Comparison of ENCODE assay signal across 16 mouse cellular contexts in the genomic region with DNA sequence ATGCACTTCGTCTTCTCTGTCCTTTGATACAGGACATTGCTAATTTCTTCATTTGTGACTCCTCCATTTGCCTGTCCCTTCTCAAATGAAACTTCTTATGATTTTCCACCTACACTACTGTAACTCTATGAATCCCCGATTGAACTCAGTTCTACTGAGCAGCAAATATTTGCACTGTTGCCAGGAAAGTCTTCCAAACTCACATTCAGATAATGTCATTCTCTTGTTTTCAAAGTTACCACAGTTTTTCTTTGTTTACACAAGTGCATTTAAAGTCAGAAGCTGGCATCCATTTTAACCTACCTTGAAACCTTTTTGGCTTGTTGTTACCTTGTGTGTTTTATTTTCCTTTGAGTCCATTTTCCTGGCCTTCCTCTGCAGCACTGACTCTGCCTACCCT.
DNase-seq lines count a peak whose midpoint lies in the region; ATAC-seq and TF ChIP-seq lines count a peak whose summit lies in the region.
"Had no signal": no experiment of that assay in that cellular context is flagged by ENCODE, and none has a peak within 500 bp of the region (broad histone marks: within the 10 kb centered on the region; RNA-seq: fewer than 3 reads in every experiment).

No protein-coding gene starts in this region.

- H3K27me3 ChIP-seq in heart, postnatal 0 days (ENCODE audit: control insufficient read depth, insufficient read depth, low read length) = no peaks in the 10 kb centered on the region
- no peaks in the 10 kb centered on the region for H3K27me3 ChIP-seq in heart, embryonic 10.5 days (ENCODE audit: insufficient read depth, poor library complexity, severe bottlenecking)
- no peaks in the 10 kb centered on the region for H3K27me3 ChIP-seq in lung, embryonic 15.5 days
- H3K27me3 ChIP-seq in embryonic facial prominence, embryonic 15.5 days = no peaks in the 10 kb centered on the region
- H3K27me3 ChIP-seq: forebrain, embryonic 15.5 days; midbrain, embryonic 15.5 days had no signal

- ATAC-seq in heart, postnatal 0 days (ENCODE audit: insufficient read depth, low read depth) = no peak
- ATAC-seq in lung, embryonic 15.5 days (ENCODE audit: borderline replicate concordance, extremely low read depth, low FRiP score, low TSS enrichment) = no peak
- ATAC-seq in embryonic facial prominence, embryonic 15.5 days (ENCODE audit: insufficient number of reproducible peaks, low FRiP score, low TSS enrichment, low read depth) = no peak
- ATAC-seq: CD4-positive, CD25-positive, alpha-beta regulatory T cell, adult 4 months; forebrain, embryonic 15.5 days; midbrain, embryonic 15.5 days had no signal

- no peak for TF ChIP-seq CTCF in heart, postnatal 0 days (IDR thresholded peaks at IDR 0.05; ENCODE audit: low read depth)
- no peak for TF ChIP-seq CTCF in lung, adult 2 months (IDR thresholded peaks at IDR 0.05; ENCODE audit: insufficient read depth, low read length)

- H3K9me3 ChIP-seq in heart, postnatal 0 days (replicated peaks; ENCODE audit: control insufficient read depth, low read length) = no peaks in the 10 kb centered on the region
- no peaks in the 10 kb centered on the region for H3K9me3 ChIP-seq in heart, embryonic 10.5 days
- H3K9me3 ChIP-seq in lung, embryonic 15.5 days = no peaks in the 10 kb centered on the region
- no peaks in the 10 kb centered on the region for H3K9me3 ChIP-seq in embryonic facial prominence, embryonic 15.5 days (replicated peaks)
- H3K9me3 ChIP-seq: forebrain, embryonic 15.5 days; midbrain, embryonic 15.5 days had no signal

- no peak for DNase-seq in heart, postnatal 0 days (ENCODE audit: low spot score)
- no peak for DNase-seq in heart, embryonic 10.5 days (ENCODE audit: low spot score)
- no peak for DNase-seq in lung, adult 2 months
- peak; percentile 24 for DNase-seq in NIH3T3 (ENCODE audit: low read depth)
- no peak for DNase-seq in thymus, postnatal 14 days
- DNase-seq: adrenal gland, adult 8-10 months; cerebellum, adult 11 months; cerebellum, postnatal 25 days; thymus, adult 2 months had no signal

- no peak for TF ChIP-seq EP300 in heart, postnatal 0 days (IDR thresholded peaks at IDR 0.05; ENCODE audit: low read depth)

- H3K9ac ChIP-seq in heart, postnatal 0 days (replicated peaks; ENCODE audit: low read depth, low read length) = no peak overlapping the region
- H3K9ac ChIP-seq in lung, embryonic 15.5 days = no peak overlapping the region
- no peak overlapping the region for H3K9ac ChIP-seq in embryonic facial prominence, embryonic 15.5 days
- H3K9ac ChIP-seq: forebrain, embryonic 15.5 days; liver, embryonic 14.5 days; midbrain, embryonic 15.5 days had no signal

- H3K4me1 ChIP-seq in heart, postnatal 0 days (ENCODE audit: control insufficient read depth, insufficient read depth) = peaks cover 14% of the 10 kb centered on the region
- H3K4me1 ChIP-seq in heart, embryonic 10.5 days = no peaks in the 10 kb centered on the region
- peaks cover 18% of the 10 kb centered on the region; the same call in 1 of the 2 replicates for H3K4me1 ChIP-seq in lung, embryonic 15.5 days
- peaks cover 3% of the 10 kb centered on the region for H3K4me1 ChIP-seq in lung, adult 2 months (ENCODE audit: control insufficient read depth, insufficient read depth, low read length)
- H3K4me1 ChIP-seq in embryonic facial prominence, embryonic 15.5 days = 0 out of 2 replicates have a peak, but pooled peaks cover 5% of the 10 kb centered on the region
- H3K4me1 ChIP-seq: forebrain, embryonic 15.5 days; midbrain, embryonic 15.5 days had no signal

- WGBS in heart, postnatal 0 days = 53% methylated on average over 2 of the region's 2 CpGs
- 78% methylated on average over 2 of the region's 2 CpGs for WGBS in heart, embryonic 10.5 days
- 48% methylated on average over 2 of the region's 2 CpGs for WGBS in lung, embryonic 15.5 days
- WGBS in lung, adult 2 months = 50% methylated on average over 2 of the region's 2 CpGs
- 65% methylated on average over 2 of the region's 2 CpGs for WGBS in embryonic facial prominence, embryonic 15.5 days

- no peak overlapping the region for H3K4me3 ChIP-seq in heart, postnatal 0 days (ENCODE audit: low read depth, low read length)
- no peak overlapping the region for H3K4me3 ChIP-seq in heart, embryonic 10.5 days
- no peak overlapping the region for H3K4me3 ChIP-seq in lung, embryonic 15.5 days
- H3K4me3 ChIP-seq in lung, adult 2 months (replicated peaks; ENCODE audit: extremely low read depth, low read depth, low read length) = no peak overlapping the region
- no peak overlapping the region for H3K4me3 ChIP-seq in embryonic facial prominence, embryonic 15.5 days (replicated peaks)
- H3K4me3 ChIP-seq: forebrain, embryonic 15.5 days; midbrain, embryonic 15.5 days had no signal

- peak overlapping the region; percentile 63 for H3K27ac ChIP-seq in heart, postnatal 0 days (ENCODE audit: low read depth)
- H3K27ac ChIP-seq in heart, embryonic 10.5 days = no peak overlapping the region
- H3K27ac ChIP-seq in lung, embryonic 15.5 days = peak overlapping the region; percentile 22
- H3K27ac ChIP-seq in embryonic facial prominence, embryonic 15.5 days (replicated peaks) = 0 out of 2 replicates have a peak overlapping the region, but pooled peaks have one; percentile 8
- H3K27ac ChIP-seq: forebrain, embryonic 15.5 days; liver, embryonic 14.5 days; midbrain, embryonic 15.5 days had no signal

- no peaks in the 10 kb centered on the region for H3K36me3 ChIP-seq in heart, postnatal 0 days (replicated peaks; ENCODE audit: control insufficient read depth, insufficient read depth, low read length)
- no peaks in the 10 kb centered on the region for H3K36me3 ChIP-seq in heart, embryonic 10.5 days
- no peaks in the 10 kb centered on the region for H3K36me3 ChIP-seq in lung, embryonic 15.5 days
- no peaks in the 10 kb centered on the region for H3K36me3 ChIP-seq in embryonic facial prominence, embryonic 15.5 days
- H3K36me3 ChIP-seq: forebrain, embryonic 15.5 days; G1E; midbrain, embryonic 15.5 days had no signal

- no peak for TF ChIP-seq POLR2A in lung, adult 2 months (IDR thresholded peaks at IDR 0.05; ENCODE audit: borderline replicate concordance, extremely low read depth, low read depth, low read length)

- H3K4me2 ChIP-seq in heart, postnatal 0 days (ENCODE audit: low read depth, low read length) = no peak overlapping the region
- H3K4me2 ChIP-seq in lung, embryonic 15.5 days = no peak overlapping the region
- no peak overlapping the region for H3K4me2 ChIP-seq in embryonic facial prominence, embryonic 15.5 days (replicated peaks)
- H3K4me2 ChIP-seq: forebrain, embryonic 15.5 days; midbrain, embryonic 15.5 days had no signal
